Mouse (Mus musculus): ENCODE data around the gene 4931406P16Rik.

- TF ChIP-seq GATA1 (IDR thresholded peaks at IDR 0.05; ENCODE audit: borderline replicate concordance, low read length) (no peak), GATA2 (IDR thresholded peaks at IDR 0.05; ENCODE audit: borderline replicate concordance, low read depth, low read length) (no peak)
Measured at GRCm38 (mm10) chr7:34195632-34196031, 117.7 kb downstream of the 4931406P16Rik start.
